Mouse (Mus musculus): ENCODE measurements around the gene Fli1.
A peak's percentile ranks its signal among the peaks of the same experiment; 100 is the strongest.

Fli1 gene

DNA sequence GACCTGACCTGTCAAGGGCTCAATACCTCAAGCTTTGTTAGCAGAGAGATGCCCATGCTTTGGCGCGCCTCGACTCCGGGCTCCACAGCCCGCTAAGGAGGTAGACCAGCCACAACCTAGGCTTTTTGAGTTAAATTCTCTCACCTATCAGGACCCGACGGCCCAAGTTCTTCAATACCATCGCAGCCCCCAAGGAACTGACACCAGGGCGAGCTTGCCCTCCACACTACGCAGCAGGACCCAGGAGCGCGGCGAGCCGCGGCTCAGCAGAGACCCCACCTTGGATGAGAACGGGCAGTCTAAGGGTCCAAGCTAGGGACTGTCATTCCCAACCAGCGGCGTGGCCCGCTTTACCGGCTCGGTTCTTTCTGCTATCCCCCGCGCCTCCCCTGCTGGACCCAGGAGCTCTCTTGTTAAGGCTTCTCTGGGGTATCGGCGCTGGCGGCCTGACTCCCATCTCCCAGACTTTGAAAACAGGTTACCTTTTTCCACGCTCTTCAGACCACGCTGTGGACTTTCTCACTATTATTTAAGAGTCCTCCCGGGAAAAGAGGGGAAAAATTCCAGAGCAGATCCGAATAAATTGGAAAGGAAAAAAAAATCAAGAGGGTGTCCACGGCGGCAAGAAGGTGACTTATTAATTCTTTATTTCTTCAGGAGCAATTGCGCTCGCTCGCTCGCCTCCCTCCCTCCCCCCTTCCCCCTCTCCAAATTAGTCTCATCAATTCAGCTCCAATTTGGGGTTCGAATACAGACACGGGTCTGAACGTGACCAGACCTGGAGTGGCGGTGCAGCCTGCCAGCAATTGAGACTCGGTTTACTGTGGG lies at the start of gene Fli1:
Fli1 (minus strand) TSS at position 650 of the 828 bp plus-strand sequence.
- DNase-seq (ENCODE audit: low spot score in 2 of 2): no peak

- DNase-seq (ENCODE audit: low spot score in 2 of 2): peak in 1 of 2 experiments; percentile 74
Observed at GRCm38 (mm10) chr9:32591732-32592582, 49.3 kb upstream of the Fli1 start.

DNA sequence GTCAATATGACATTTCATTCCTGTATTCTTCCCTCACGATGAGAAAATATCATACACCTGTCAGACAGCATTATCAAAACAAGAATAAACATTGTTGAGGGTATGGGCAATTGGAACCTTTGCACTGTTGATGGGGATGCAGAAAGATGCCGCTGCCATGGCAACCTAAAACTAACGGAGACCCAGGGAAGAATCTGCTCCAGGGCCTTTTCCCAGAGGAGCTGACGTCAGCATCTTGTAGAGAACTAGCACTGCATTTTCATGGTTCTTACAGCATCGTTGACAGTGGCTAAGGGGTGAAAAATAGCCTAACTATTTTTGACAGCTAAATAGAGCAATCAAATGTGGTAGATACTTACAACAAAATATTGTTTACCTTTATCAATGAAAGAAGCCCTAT lies 47.9 kb upstream of the Fli1 start:
- no peak for DNase-seq (ENCODE audit: low spot score in 2 of 2)

- peak; percentile 81 to 93 for DNase-seq (ENCODE audit: low spot score in 2 of 2)
Observed at GRCm38 (mm10) chr9:32589900-32590299, 47.2 kb upstream of the Fli1 start.

DNA sequence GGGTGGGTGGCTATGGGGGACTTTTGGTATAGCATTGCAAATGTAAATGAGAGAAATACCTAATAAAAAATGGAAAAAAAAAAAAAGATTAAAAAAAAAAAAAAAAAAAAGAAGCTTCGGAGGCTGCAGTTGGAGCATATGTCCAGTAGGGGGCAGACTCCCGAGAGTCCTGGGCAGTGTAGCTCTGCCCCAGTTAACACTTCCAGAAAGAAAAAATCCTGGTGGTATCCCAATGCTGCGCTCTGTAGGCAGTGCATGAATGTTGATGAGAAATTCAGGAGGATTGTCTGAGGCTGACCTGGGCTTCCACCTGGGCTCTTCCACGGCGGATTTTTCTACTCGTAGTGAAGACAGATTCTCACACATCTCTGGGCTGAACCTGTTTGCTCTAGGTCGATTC lies 42.7 kb upstream of the Fli1 start:
- no peak for DNase-seq (ENCODE audit: low spot score in 2 of 2)

GRCm38 (mm10) chr9:32583905-32584304 lies 41.2 kb upstream of the Fli1 start:
- DNase-seq (ENCODE audit: low spot score in 2 of 2): no peak

DNA sequence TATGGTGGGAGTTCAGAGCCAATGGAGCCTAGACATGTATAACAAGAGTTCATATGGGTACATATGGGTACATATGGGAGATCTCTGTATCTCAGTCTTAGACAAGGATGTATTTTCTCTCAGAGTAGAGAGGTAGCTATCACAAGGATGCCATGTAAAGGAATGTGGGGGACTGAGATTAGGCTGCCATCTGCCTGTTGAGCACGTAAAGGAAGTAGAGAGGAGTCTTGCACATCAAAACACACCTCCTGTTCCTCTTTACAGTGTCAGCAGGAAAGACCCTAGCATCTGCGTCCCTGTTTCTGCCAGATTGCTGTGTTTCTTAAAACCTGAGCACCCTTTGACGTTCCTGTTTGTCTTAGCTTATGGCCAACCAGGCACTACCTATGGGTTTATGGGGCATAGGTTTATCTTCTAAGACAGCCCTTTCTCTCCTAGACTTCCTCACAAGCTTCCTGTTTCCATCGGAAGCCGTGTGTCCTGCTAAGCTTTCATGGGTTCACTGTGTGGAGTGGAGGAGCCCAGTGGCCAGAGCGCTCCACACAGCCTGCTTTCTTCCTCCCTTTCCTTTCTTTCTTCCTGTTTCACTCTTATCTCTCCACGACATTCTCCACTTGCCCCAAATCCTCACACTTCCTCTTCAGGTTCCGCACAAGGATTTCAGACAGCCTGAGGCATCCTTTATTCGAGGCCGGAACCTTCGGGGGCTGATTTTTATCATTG lies 39.4 kb upstream of the Fli1 start:
- DNase-seq (ENCODE audit: low spot score in 2 of 2): no peak

- no peak for DNase-seq (ENCODE audit: low spot score in 2 of 2)
Observed at GRCm38 (mm10) chr9:32578411-32578810, 35.8 kb upstream of the Fli1 start.

DNA sequence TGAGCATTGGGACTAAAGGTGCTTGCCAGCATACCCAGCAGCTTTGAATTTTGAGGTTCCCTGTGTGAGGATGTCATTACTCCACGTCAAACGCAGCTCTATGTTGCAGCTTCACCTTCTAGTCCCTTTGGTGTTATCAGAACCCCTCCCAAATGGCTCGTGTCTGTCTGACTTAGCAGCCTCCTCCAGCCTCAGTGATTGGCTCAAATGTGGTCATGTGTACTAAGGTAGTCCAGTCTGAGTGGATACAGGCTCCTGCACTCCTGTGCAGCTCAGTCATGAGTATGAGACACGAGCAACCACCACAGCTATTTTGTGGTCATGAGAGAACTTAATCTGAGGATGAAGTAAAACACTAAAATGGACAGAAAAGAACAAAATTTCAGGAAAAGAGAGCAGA lies 31.0 kb upstream of the Fli1 start:
- no peak for DNase-seq (ENCODE audit: low spot score in 2 of 2)

DNA sequence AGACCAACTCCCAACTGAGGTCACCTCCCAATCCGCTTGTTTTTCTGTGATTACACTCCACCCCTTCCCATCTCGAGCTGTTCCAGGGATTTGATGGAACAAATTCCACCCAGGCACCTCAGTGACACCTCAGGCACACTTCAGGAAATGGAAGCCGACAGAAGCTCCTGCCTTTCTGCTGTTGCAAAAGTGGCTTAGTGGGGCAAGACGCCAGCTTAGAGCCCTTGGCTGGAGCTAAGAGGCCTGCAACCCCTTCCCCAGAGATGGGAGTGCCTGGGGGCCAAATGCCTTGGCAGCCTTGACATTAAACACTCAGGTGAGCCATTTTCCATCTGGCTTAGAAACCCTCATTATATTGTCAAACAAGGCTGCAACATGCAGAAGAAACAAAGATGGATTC lies 29.0 kb upstream of the Fli1 start:
- DNase-seq (ENCODE audit: low spot score in 2 of 2): no peak

DNA sequence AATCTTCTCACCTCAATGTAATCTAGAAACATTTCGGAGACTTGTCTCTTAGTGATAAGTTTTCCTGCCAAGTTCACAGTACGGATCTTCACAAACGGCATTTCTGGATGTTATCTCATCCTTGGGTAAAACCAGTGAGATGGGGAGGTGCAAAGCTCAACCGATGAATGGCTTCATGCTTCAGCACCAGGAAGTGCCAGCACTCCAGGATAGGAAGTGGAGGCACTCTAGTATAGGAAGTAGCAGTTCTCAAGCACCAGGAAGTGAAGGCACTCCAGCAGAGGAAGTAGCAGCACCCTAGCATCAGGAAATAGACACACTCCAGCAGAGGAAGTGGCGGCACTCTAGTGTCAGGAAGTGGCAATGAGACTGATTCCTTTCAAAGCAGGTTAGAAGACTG lies 27.9 kb upstream of the Fli1 start:
- DNase-seq (ENCODE audit: low spot score in 2 of 2): no peak

DNA sequence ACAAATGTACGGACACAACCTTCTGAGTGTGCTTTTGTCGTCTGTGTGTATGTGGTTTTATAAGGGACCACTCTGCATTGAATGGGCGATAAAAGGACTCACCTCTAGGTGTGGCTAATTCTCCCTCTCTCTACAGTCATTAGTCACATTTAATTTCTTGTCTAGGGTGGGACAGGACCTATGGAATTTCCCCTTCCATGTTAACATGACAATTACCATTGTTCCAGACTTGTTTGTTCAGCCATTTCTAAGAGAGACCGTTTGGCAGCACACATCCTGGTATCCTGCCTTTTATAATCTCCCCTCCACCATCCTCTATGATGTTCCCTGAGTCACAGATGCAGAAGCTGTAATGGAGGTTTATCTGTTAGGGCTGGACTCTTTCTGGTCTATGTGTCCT lies 26.6 kb upstream of the Fli1 start:
- no peak for DNase-seq (ENCODE audit: low spot score in 2 of 2)

- no peak for DNase-seq (ENCODE audit: low spot score in 2 of 2)
Observed at GRCm38 (mm10) chr9:32567603-32568002, 24.9 kb upstream of the Fli1 start.

GRCm38 (mm10) chr9:32565309-32565708 lies 22.6 kb upstream of the Fli1 start:
- no peak for DNase-seq (ENCODE audit: low spot score in 2 of 2)

GRCm38 (mm10) chr9:32562837-32563236 lies 20.2 kb upstream of the Fli1 start:
- DNase-seq (ENCODE audit: low spot score in 2 of 2): no peak

- peak; percentile 32 to 66 for DNase-seq (ENCODE audit: low spot score in 2 of 2)
Observed at GRCm38 (mm10) chr9:32562409-32562808, 19.7 kb upstream of the Fli1 start.

GRCm38 (mm10) chr9:32561190-32561890 lies 18.7 kb upstream of the Fli1 start:
- peak in 1 of 2 experiments; percentile 52 for DNase-seq (ENCODE audit: low spot score in 2 of 2)

- DNase-seq (ENCODE audit: low spot score in 2 of 2): no peak
Observed at GRCm38 (mm10) chr9:32559859-32560258, 17.2 kb upstream of the Fli1 start.

GRCm38 (mm10) chr9:32559454-32559853 lies 16.8 kb upstream of the Fli1 start:
- DNase-seq (ENCODE audit: low spot score in 2 of 2): no peak

GRCm38 (mm10) chr9:32556313-32556712 lies 13.7 kb upstream of the Fli1 start:
- DNase-seq (ENCODE audit: low spot score in 2 of 2): no peak

DNA sequence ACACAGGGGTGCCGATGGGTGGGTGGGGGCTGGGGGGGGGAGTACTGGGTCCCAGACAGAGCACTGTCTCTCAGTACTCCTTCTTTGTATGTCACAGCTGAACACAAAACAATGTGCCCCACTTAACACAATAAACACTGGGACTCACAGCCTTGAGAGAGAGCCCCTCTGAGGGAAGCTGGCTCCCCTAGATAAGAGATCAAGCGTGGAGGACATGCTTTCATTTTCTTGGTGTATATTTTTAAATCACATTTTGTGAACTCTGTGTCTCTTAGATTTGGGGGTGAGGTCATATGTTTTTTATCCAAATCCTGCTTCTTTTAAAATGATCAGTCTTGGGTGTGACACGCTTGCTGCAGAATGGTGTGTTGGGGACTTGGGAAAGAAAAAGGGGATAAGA lies 12.6 kb upstream of the Fli1 start:
- DNase-seq (ENCODE audit: low spot score in 2 of 2): no peak

DNA sequence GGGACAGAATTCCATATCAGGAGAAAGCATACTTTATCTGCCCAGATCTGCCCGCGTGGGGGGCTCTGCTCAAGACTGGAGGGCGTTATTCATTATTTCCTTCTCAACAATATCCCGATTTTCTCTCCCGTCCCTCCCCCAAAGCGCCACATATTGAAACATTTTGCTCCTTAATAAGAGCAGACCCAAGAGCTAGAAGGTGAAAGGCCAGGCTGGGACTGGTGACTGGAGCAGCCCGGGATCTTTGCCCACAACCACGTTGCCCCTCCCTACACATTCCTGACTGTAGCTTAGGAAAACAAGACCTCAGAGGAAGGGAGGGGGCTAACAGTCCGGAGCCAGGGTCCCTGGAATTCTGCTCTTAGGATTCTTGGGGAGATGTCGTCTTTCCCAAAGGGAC lies 7.9 kb upstream of the Fli1 start:
- DNase-seq (ENCODE audit: low spot score in 2 of 2): no peak
